Mouse (Mus musculus) stomach, embryonic 14.5 days (tissue): ENCODE data around the gene Micu1. TPM values are rescaled to one million over a fixed set of nuclear protein-coding genes. Genes with fewer than 3 reads are reported as not detected.

Source experiments
- ATAC-seq: fragments of 200-750 bp; cut with Nextera tagmentation; 2 replicates; pipeline ENCODE4 v1.8.0; 2017; ENCODE audit warnings: low read depth, moderate TSS enrichment; ENCODE audit not compliant: insufficient number of reproducible peaks, insufficient read depth, low FRiP score
- H3K27ac ChIP-seq: fragments of 300-500 bp; sonication (generic); 2 replicates; pipeline ENCODE4 v1.5.1; 2014; ENCODE audit warnings: mild to moderate bottlenecking, low read length, moderate library complexity, mixed read lengths
- H3K27me3 ChIP-seq: fragments of 300-500 bp; sonication (generic); 2 replicates; pipeline ENCODE4 v1.6.1; 2014; ENCODE audit warnings: low read length, control low read depth, mixed read lengths; ENCODE audit not compliant: control insufficient read depth, insufficient read depth
- H3K36me3 ChIP-seq: fragments of 300-500 bp; sonication (generic); 2 replicates; pipeline ENCODE4 v1.6.1; 2014; ENCODE audit warnings: mild to moderate bottlenecking, control low read depth, low read length, moderate library complexity, mixed read lengths; ENCODE audit not compliant: control insufficient read depth, insufficient read depth
- H3K4me1 ChIP-seq: fragments of 300-500 bp; sonication (generic); 2 replicates; pipeline ENCODE4 v1.6.1; 2014; ENCODE audit warnings: low read length, control low read depth, mixed read lengths; ENCODE audit not compliant: control insufficient read depth, insufficient read depth
- H3K4me2 ChIP-seq: fragments of 300-500 bp; sonication (generic); replicated peaks from 2 replicates; pipeline ENCODE4 v1.6.1; 2014; ENCODE audit warnings: low read depth, low read length, control low read depth
- H3K4me3 ChIP-seq: fragments of 300-500 bp; sonication (generic); 2 replicates; pipeline ENCODE4 v1.5.1; 2014; ENCODE audit warnings: low read depth, low read length, control low read depth
- H3K9ac ChIP-seq: fragments of 300-500 bp; sonication (generic); replicated peaks from 2 replicates; pipeline ENCODE4 v1.6.1; 2014; ENCODE audit warnings: low read depth, mild to moderate bottlenecking, control low read depth, low read length, moderate library complexity, mixed read lengths
- H3K9me3 ChIP-seq: fragments of 300-500 bp; sonication (generic); 2 replicates; pipeline ENCODE4 v1.6.1; 2016; ENCODE audit warnings: low read depth, low read length, control low read depth; ENCODE audit not compliant: control insufficient read depth
- WGBS: fragments of 180-500 bp; shearing (Covaris S2); extraction: QIAGEN DNeasy Blood & Tissue Kit; methylation state at CpG from one replicate; pipeline ENCODE4 v1.1.7; 2014; 5-methylcytosine and 5-hydroxymethylcytosine counted together
- polyA plus RNA-seq: library from polyadenylated mRNA; unstranded; fragments of >200 nt; fragmentation: Nextera tagmentation; extraction: Ambion mirVana; gene quantifications from 2 replicates; pipeline ENCODE4 v1.2.1, GENCODE M21; 2014

The Micu1 gene
- polyA plus RNA-seq, 1 experiment from 2014 or later = 73.6 TPM

DNA sequence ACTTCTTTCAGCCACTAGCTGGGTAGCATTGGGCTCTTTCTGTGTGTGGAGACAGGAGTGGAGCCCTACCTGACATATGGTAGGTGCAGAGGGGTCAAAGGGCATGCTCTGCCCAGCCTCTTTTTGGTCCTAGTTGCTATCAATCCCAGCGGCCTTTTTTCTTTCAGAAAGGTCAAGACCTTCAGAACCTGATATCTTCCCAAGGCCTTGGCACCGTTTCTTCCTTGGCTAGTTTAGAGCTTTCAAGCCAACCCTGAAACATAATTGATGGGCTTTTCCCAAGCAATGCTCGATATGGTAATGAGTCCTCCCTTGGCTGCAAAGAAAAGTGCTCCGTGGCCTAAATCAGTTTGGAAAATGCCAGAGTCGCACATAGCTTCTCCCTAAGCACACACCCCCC lies 140.8 kb downstream of the Micu1 start:
- H3K4me2 ChIP-seq = no peak overlapping the region
- no peak overlapping the region for H3K27ac ChIP-seq
- H3K9ac ChIP-seq = no peak overlapping the region
- no peaks in the 10 kb centered on the region for H3K4me1 ChIP-seq
- 30% methylated on average over 5 of the region's 5 CpGs for WGBS
- no peaks in the 10 kb centered on the region for H3K36me3 ChIP-seq
- H3K4me3 ChIP-seq = no peak overlapping the region
- H3K27me3 ChIP-seq = no peaks in the 10 kb centered on the region
- H3K9me3 ChIP-seq = no peaks in the 10 kb centered on the region
- ATAC-seq = no peak

DNA sequence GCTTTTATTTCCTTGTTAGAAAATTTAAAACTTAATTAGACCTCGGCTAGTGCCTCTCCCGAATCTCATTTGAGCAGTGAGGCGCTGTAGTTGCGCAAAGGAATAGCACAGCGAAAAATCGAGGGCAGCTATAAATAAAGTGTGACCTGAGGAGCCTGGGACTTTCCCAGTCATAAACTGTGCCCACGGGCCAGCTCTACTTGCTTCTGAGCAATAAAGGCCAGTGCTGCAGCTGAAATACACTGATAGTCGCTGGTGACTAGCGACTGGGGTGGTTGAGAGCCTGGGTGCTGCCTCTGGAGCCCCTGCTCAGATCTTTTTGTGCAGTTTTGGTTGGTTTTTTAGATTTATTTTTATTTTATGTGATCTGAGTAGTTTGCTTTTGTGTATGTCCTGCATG lies 142.4 kb downstream of the Micu1 start:
- H3K4me1 ChIP-seq = no peaks in the 10 kb centered on the region
- no peaks in the 10 kb centered on the region for H3K9me3 ChIP-seq
- no peak overlapping the region for H3K4me3 ChIP-seq
- H3K4me2 ChIP-seq = no peak overlapping the region
- no peaks in the 10 kb centered on the region for H3K36me3 ChIP-seq
- 72% methylated on average over 9 of the region's 9 CpGs for WGBS
- H3K27ac ChIP-seq = no peak overlapping the region
- no peak for ATAC-seq
- H3K27me3 ChIP-seq = no peaks in the 10 kb centered on the region
- H3K9ac ChIP-seq = no peak overlapping the region

DNA sequence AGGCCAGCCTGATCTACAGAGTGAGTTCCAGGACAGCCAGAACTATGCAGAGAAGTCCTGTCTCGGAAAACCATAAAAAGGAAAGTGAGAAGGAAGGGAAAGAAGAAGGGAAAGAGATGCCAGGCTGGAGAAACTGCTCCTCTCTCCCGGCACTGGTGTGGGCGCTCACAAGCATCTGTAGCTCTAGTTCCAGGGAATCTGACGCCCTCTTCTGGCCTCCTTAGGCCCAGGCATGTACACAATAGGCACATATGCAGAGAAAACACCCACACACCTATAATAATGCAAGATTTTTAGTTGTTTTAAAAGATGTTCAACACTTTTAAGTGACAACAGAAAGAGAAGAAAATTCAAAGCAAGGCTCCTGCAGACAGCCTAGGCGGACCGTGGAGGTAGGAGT lies 144.1 kb downstream of the Micu1 start:
- 78% methylated on average over 6 of the region's 6 CpGs for WGBS
- H3K36me3 ChIP-seq = no peaks in the 10 kb centered on the region
- H3K4me2 ChIP-seq = no peak overlapping the region
- no peak overlapping the region for H3K27ac ChIP-seq
- no peaks in the 10 kb centered on the region for H3K9me3 ChIP-seq
- H3K4me1 ChIP-seq = no peaks in the 10 kb centered on the region
- H3K4me3 ChIP-seq = no peak overlapping the region
- ATAC-seq = no peak
- H3K27me3 ChIP-seq = no peaks in the 10 kb centered on the region
- H3K9ac ChIP-seq = no peak overlapping the region

DNA sequence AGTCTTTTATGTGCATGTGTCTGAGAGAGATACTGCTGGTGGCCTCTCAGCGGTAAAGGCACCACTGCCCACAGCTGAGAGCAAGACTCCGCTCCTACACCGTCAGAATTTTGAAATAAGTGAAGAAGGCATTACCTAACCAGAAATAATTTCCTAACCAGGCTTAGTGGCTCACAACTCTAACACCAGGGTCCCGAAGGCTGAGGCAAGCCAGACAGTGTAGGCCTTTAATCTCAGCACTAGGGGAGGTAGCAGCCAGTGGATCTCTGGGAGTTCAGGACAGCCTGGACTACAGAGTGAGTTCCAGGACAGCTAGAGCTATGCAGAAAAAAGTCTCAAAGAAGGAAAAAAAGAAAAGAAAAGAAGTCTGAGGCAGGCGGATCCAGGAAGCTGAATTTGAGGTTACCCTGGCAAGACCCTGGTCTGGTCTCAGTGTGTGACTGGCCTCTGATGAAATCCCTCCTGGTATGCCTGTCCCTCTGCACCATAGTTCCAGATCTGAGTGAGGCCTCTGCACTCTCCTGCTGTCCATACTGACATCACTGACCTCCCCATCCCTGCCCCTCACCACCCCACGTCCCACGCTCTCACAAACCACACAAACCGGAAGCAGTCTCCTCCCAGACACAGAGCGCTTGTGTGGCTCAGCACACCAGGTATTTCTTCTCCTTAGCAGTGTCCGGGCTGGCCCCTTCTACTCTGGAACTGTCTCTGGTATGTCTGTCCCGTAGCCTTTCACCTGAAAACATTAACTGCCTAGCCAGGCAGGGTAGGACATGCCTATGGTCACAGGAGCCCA lies 146.0 kb downstream of the Micu1 start:
- Histone ChIP-seq H3K9ac (no peak overlapping the region), H3K27ac (no peak overlapping the region), H3K36me3 (no peaks in the 10 kb centered on the region), H3K4me1 (no peaks in the 10 kb centered on the region), H3K27me3 (no peaks in the 10 kb centered on the region), H3K4me3 (no peak overlapping the region), H3K9me3 (no peaks in the 10 kb centered on the region), H3K4me2 (no peak overlapping the region)
- ATAC-seq = no peak
- WGBS = 80% methylated on average over 11 of the region's 11 CpGs

DNA sequence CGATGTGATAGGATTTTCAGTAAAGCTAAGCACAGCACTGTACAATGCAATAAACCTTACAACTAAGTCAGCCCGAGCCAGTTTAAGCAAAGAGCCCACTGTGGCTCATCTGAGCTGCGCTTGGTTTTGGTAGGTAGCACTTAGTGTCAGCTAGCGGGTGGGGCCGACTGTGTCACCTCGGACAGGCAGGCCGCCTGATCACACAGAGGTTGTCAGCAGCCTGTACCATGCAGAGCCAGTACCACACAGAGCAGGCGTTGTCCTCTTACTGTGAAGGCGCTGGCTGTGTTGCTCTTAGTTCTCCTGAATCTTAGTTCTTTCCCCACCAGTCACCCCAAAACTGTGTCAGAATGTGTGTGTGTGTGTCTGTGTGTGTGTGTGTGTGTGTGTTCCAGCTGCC lies 146.7 kb downstream of the Micu1 start:
- no peak overlapping the region for H3K4me2 ChIP-seq
- H3K9ac ChIP-seq = no peak overlapping the region
- 64% methylated on average over 9 of the region's 9 CpGs for WGBS
- no peaks in the 10 kb centered on the region for H3K4me1 ChIP-seq
- H3K27ac ChIP-seq = no peak overlapping the region
- no peaks in the 10 kb centered on the region for H3K36me3 ChIP-seq
- no peak for ATAC-seq
- no peaks in the 10 kb centered on the region for H3K9me3 ChIP-seq
- H3K4me3 ChIP-seq = no peak overlapping the region
- H3K27me3 ChIP-seq = no peaks in the 10 kb centered on the region

DNA sequence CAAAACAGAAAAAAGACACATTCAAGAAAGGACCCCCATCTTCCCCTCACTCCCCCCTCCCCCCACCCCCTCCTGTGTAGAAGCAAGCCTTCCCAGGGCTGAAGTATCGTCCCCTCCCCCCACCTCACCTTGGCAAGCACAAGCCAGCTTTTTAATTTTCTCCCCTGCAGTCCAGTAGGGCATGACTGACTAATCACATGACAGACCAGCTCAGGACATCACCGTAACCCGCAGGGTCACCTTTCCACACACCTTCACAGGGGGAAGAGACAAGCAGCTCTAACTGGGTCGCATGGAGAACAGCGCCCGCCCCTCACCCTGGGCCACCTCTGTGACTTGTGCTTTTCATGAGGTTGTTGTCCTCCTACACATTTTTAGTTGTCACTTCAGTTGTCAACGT lies 147.1 kb downstream of the Micu1 start:
- no peak overlapping the region for H3K27ac ChIP-seq
- 83% methylated on average over 7 of the region's 7 CpGs for WGBS
- no peaks in the 10 kb centered on the region for H3K27me3 ChIP-seq
- H3K4me3 ChIP-seq = no peak overlapping the region
- no peaks in the 10 kb centered on the region for H3K36me3 ChIP-seq
- H3K4me1 ChIP-seq = no peaks in the 10 kb centered on the region
- no peak overlapping the region for H3K9ac ChIP-seq
- ATAC-seq = no peak
- H3K9me3 ChIP-seq = no peaks in the 10 kb centered on the region
- H3K4me2 ChIP-seq = no peak overlapping the region

DNA sequence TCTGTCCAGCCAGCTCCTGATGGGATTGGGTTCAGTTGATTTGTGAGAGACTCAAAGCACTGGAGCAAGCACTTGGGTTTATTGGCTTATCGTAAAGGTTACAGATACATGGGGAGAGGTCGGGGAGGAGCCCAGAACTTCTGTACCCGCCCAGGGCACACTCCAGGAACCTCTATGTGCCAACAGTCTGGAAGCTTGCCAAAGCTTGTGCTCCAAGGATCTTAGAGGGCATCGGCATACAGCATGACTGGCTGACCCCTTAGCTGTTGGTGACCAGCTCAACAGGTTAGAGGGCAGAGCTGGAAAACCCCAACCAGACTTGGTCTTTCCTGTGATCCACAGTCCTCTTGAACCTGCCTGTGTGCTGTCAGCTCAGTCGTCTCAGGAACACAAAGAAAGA lies 154.9 kb downstream of the Micu1 start:
- Histone ChIP-seq H3K9me3 (no peaks in the 10 kb centered on the region), H3K4me3 (no peak overlapping the region), H3K4me2 (no peak overlapping the region), H3K4me1 (peaks cover 4% of the 10 kb centered on the region; the same call in 1 of the 2 replicates), H3K27me3 (no peaks in the 10 kb centered on the region), H3K36me3 (no peaks in the 10 kb centered on the region), H3K9ac (no peak overlapping the region), H3K27ac (no peak overlapping the region)
- 87% methylated on average over 5 of the region's 5 CpGs for WGBS
- ATAC-seq = no peak

DNA sequence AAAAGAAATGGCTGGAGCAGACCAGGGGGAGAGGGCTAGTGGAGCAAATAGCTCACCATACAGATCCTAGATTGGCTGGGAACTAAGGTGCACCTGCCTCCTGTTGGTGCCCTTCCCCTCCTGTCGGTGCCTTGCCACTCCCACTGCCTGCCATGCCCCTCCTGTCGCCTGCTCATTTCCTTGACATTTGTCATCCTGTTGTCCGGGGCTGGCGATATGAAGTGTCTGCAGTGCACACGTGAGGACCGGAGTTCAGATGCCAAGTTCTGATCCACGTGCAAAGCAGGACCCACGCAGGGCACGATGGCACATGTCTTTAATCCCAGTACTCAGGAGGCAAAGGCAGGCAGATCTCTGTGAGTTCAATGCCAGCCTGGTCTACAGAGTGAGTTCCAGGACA lies 158.4 kb downstream of the Micu1 start:
- no peaks in the 10 kb centered on the region for H3K9me3 ChIP-seq
- peaks cover 12% of the 10 kb centered on the region; the same call in 1 of the 2 replicates for H3K4me1 ChIP-seq
- H3K4me2 ChIP-seq = no peak overlapping the region
- no peak overlapping the region for H3K4me3 ChIP-seq
- no peak for ATAC-seq
- no peak overlapping the region for H3K9ac ChIP-seq
- H3K27ac ChIP-seq = no peak overlapping the region
- no peaks in the 10 kb centered on the region for H3K36me3 ChIP-seq
- H3K27me3 ChIP-seq = no peaks in the 10 kb centered on the region
- WGBS = 62% methylated on average over 9 of the region's 9 CpGs

DNA sequence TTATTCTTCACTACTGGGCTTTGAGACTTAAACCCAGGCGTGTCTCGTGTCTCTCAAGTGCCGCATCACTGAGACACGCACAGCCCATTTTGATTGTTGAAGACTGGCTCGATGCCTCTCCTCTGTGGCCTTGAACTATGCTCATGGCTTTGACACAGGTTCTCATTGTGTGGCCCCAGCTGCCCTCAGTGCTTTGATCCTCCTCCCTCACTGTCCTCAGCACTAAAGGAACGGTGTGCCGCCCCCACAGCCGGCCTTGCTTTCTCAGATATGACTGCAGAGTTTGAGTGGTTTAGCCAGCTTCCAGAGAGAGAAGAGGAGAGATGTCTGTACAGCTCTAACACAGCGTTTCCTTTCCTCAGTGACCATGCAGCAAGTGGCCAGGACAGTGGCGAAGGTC lies 158.9 kb downstream of the Micu1 start:
- Histone ChIP-seq H3K36me3 (no peaks in the 10 kb centered on the region), H3K9ac (no peak overlapping the region), H3K4me1 (peaks cover 12% of the 10 kb centered on the region; the same call in 1 of the 2 replicates), H3K4me3 (no peak overlapping the region), H3K4me2 (no peak overlapping the region), H3K27ac (no peak overlapping the region), H3K9me3 (no peaks in the 10 kb centered on the region), H3K27me3 (no peaks in the 10 kb centered on the region)
- WGBS = 89% methylated on average over 10 of the region's 10 CpGs
- no peak for ATAC-seq
